Mouse (Mus musculus) E14TG2a.4 (cell line): ENCODE measurements around the gene Gm10803.

Source experiments
- CTCF ChIP-seq: conservative IDR thresholded peaks from 2 replicates; pipeline ENCODE4 v1.5.1; 2014; ENCODE audit warnings: low read length
- POU5F1 ChIP-seq: IDR thresholded peaks from 2 replicates; pipeline ENCODE4 v1.6.1; 2014; ENCODE audit warnings: low read length, borderline replicate concordance

GRCm38 (mm10) chr2:93515246-93515645 lies 45.1 kb upstream of the Gm10803 start:
- TF ChIP-seq CTCF, result no peak
- no peak for TF ChIP-seq POU5F1
